Mouse (Mus musculus) brain, embryonic 18.5 days (tissue): Measurements from ENCODE around the gene Gm5089.
"Not testable (repeated sequence)": the region's sequence is repeated elsewhere in the genome, so short reads cannot be mapped to it uniquely, and the experiment has no call there.

Experiments
- DNase-seq: peaks from one replicate; pipeline ENCODE4 v3.0.0-alpha.2; 2012; ENCODE audit warnings: low read depth, low spot score

Gm5089 gene

GRCm38 (mm10) chr14:122463734-122464341 is 12.9 kb upstream of the Gm5089 start:
- not testable (repeated sequence) for DNase-seq

- no peak for DNase-seq
These were observed 12.3 kb upstream of the Gm5089 start for GRCm38 (mm10) chr14:122463080-122463691.

- DNase-seq, result no peak
These were observed 11.8 kb upstream of the Gm5089 start for GRCm38 (mm10) chr14:122462689-122463079.

- no peak for DNase-seq
These were observed 11.1 kb upstream of the Gm5089 start for GRCm38 (mm10) chr14:122461966-122462365.

- no peak for DNase-seq
These were observed 10.6 kb upstream of the Gm5089 start for GRCm38 (mm10) chr14:122461500-122461899.

- DNase-seq, result no peak
These were observed 9.3 kb upstream of the Gm5089 start for GRCm38 (mm10) chr14:122460226-122460625.

- DNase-seq, result no peak
These were observed 8.9 kb upstream of the Gm5089 start for GRCm38 (mm10) chr14:122459776-122460175.

GRCm38 (mm10) chr14:122459332-122459731 is 8.4 kb upstream of the Gm5089 start:
- DNase-seq, result not testable (repeated sequence)

GRCm38 (mm10) chr14:122455562-122455958 is 4.6 kb upstream of the Gm5089 start:
- no peak for DNase-seq

- no peak for DNase-seq
These were observed 4.1 kb upstream of the Gm5089 start for GRCm38 (mm10) chr14:122454901-122455561.

- DNase-seq, result no peak
These were observed 3.3 kb upstream of the Gm5089 start for GRCm38 (mm10) chr14:122453996-122454738.

- DNase-seq, result no peak
These were observed 2.6 kb upstream of the Gm5089 start for GRCm38 (mm10) chr14:122453388-122453995.

- no peak for DNase-seq
These were observed 1.9 kb upstream of the Gm5089 start for GRCm38 (mm10) chr14:122452701-122453387.

- no peak for DNase-seq
These were observed 733 bp upstream of the Gm5089 start for GRCm38 (mm10) chr14:122451551-122452145.

- no peak for DNase-seq
These were observed 1.1 kb downstream of the Gm5089 start for GRCm38 (mm10) chr14:122449601-122450495.

- DNase-seq, result no peak
These were observed 14.1 kb downstream of the Gm5089 start for GRCm38 (mm10) chr14:122436850-122437249.

GRCm38 (mm10) chr14:122434039-122434438 is 16.9 kb downstream of the Gm5089 start:
- DNase-seq, result no peak

GRCm38 (mm10) chr14:122432558-122432957 is 18.4 kb downstream of the Gm5089 start:
- DNase-seq, result no peak

GRCm38 (mm10) chr14:122427654-122428053 is 23.3 kb downstream of the Gm5089 start:
- no peak for DNase-seq

- no peak for DNase-seq
These were observed 23.7 kb downstream of the Gm5089 start for GRCm38 (mm10) chr14:122427204-122427560.
